Mouse (Mus musculus): ENCODE measurements around the gene Slc15a4.

The Slc15a4 gene

DNA sequence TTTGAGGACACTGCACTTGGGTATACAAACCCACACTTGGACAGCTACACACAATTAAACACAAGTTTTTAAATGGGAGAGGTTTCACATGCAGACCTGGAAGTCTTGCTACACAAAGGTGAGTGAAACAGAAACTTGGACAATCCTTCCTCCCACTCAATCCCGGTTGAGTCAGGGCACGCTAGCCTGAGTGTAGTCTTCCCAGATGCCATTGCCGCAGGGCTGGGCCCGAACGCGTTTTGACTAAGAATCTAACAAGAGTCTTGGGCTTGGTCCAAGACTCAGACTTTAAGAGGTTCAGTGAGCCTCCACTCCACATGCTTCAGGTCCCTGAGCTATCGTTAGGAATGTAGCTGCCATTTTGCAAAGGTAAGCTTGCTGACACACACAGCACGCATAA, 12.3 kb downstream of the Slc15a4 start:
- DNase-seq (ENCODE audit: low spot score): no peak

DNA sequence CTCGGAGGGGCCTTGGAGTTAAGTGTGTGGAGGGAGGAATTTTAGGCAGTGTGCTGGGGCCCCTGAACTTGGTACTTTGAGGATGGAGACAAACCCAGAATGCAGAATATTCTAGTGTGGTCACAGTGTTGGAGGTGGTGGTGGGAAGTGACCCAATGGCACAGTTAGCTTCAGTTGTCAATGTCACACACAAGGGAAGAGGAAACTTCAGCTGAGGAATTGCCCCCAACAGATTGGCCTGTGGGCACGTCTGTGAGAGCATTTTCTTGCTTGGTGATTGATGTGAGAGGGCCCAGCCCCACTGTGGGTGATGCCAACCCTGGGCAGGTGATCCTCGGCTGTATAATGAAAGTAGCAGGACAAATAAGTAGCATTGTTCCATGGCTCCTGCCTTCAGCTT, 13.9 kb downstream of the Slc15a4 start:
- DNase-seq (ENCODE audit: low spot score): no peak

DNA sequence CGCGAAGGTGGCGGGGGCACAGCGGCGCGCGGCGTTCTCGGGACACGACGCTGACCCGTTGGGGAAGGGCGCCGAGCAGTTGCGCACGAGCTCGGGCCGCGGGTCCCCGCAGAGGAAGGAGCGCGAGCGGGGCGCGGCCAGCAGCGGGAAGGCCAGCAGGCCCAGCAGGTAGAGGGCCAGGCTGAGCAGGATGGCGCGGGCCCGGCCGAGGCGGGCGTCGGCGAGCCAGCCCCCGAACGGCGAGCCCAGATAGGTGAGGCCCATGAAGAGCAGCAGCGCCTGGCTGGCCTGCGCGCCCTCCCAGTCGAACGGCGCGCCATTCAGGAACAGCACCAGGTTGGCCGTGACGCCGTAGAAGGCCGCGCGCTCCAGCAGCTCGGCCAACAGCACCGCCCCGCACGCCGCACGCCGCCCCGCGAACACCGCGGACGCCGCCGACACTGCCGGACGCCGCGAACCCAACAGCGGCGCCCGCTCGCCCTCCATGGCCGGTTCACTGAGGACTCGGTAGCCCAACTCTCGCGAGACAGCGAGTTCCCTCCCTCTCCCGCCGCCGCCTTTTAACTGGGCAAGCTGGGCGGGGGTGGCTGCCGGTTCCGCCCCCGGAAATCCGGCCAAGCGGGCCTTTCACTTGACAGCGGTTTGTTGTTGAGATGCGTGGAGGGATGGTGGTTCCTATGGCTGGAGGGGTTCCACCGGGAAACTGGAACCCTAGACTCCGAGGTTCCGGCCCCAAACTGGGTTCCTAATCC, 15.6 kb downstream of the Slc15a4 start:
- peak; percentile 97 for DNase-seq (ENCODE audit: low spot score)

DNA sequence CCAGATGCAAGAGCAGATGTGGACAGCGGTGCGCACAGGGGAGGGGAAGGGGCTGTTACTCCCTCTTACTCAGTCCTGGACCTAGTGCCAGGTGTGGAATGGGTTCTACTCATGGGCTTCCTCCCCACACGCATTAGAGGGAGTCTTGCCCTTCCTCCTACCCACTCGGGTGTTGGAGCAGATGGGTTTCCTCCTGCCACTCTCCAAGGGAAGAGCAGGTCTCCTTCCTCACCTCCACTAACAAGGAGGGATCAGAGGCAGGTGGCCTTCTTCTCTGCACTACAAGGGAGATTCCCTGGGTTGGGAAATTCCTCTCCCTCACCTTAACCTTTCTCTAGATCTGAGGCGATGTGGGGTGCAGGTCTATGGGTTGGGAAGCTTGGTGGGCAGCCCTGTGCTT, 16.5 kb downstream of the Slc15a4 start:
- peak; percentile 14 for DNase-seq (ENCODE audit: low spot score)

DNA sequence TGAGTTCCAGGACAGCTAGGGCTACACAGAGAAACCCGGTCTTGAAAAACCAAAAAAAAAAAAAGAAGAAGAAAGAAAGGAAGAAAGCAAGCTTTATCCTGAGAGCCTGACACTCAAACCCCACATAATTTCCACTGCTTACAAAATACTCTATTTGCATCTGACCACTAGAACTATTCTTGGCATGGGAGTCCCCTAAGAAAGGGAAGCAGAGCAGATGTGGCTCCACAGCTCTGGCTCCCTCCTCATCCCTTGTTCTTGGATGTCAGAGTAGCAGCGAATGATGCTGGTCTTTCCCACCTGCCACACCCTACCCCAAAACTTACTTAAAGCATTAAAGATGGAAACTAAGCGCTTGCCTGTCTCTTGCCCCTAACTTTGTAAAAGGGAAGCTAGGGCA, 17.2 kb downstream of the Slc15a4 start:
- DNase-seq (ENCODE audit: low spot score): no peak

DNA sequence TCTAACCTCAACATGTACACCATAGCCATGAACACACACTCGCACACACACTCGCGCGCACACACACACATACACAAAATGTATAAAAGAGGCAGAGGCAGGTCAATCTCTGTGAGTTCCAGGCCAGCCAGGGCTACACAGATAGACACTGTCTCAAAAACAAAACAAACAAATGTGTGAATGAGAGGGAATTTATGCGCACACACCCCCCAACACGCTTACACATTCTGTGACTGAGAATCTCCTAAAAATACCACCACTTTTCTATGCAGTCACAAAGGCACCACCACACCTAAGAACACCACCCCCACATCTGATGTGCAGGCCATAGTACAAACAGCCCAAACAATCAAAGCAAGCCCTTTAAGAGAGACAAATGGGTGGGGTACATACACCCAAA, 20.3 kb downstream of the Slc15a4 start:
- DNase-seq (ENCODE audit: low spot score): no peak

DNA sequence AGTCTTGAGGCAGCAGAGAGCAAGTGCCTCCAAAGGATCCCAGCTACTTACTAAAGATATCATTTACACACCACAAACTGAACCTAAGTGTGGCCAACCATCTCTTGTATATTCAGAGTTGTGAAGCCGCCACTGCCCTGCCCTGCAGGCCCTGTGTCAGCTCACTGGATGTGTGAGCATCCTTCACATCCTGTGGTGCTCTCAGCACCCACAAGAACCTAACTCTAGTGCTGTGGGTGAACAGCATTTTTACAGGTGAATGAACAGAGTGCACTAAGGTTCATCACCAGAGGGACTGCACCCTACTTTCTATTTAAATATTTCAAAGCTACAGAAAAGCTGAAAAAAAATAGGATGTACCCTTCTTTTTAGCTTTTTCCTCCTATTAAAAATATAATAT, 20.8 kb downstream of the Slc15a4 start:
- DNase-seq (ENCODE audit: low spot score): no peak

DNA sequence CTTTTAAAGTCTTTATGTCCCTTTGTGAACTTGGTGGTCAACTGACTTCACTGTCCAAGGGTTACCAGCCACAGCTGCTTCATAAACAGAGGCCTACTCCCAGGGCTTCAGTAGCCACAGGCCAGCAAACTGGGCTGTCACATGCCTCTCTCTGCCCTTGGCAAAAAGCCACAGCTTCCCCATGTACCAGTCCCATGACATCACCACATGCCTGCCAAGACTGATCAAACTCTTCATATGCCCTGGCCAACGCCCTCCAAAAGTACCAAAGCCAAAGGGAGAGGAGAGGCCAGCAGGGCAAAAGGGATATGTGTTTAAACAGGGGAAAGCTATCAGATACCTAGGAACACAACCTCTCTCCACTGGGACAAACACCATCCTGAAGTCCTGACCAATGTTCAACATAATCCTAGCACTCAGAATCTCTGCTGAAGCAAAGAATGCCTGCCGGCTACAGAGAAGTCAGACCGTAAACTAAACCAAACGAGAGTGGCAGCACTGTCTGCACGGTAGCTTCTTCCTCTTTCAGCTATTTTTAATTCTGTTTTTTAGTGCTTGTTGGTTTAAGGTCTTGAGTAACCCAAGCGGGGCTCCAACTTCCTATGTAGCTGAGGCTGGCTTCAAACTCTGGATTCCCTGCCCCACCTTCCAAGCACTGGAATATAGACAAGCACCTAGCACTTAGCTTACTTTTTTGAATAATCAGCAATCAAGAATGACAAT, 21.7 kb downstream of the Slc15a4 start:
- DNase-seq (ENCODE audit: low spot score): peak; percentile 82

DNA sequence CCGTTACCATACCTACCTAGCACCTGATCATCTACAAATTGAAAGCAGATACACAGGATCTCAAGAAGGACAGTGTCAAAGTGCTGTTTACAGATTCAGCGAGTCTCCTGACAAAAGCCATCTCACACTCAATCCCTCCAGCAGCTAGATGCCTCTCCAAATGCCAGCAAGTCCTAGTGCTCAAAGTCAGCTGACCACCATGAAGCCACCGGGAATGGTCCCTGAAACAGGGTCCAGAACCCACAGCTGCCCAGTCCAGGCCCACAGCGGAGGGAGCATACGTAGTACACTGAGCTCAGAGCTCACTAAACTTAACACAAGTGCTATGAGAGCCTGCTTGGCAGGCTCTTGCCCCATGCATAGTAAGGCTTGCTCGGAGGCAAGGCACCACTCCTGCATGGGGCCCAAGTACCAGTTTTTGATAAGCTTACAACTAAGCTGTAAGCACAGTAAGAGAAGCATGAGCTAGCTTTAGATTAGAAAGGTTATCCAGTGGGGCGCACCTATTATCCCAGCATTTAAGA, 23.4 kb downstream of the Slc15a4 start:
- no peak for DNase-seq (ENCODE audit: low spot score)

DNA sequence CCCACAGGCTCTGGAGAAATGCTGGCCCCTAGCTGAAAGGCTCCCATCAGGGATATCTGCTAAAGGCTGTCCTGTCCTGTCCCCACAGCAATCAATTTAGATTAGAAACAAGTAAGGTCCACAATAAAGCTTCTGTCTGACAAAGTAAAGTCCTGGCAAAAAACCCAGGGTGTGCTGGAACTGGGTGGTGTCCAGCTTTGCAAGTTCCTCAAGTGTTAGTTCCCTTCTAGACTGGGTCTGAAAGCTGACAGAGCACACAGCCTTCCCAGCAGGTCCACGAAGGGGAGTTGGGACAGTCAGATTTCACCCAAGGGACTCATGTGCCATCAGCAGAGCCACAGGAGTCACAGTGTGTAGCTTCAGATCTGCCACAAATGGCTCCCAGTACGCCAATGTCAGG, 25.2 kb downstream of the Slc15a4 start:
- no peak for DNase-seq (ENCODE audit: low spot score)

DNA sequence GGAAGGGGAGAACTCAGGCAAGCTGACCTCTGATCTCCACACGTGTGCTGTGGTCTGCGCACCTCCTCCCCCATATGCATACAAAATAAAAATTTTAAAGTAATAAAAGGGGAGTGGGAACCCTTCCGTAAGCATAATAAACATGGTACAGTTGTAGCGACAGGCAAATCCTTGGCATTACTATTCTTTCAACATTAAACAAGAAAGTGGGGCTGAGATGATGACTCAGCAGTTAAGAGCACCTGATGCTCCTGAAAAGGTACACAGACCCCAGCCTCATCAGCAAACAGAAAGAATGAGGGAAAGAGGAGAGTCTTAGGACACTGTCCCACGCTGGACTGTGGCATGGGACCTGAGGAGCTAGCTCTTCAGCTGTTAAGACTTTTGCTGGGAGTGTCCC, 29.7 kb downstream of the Slc15a4 start:
- no peak for DNase-seq (ENCODE audit: low spot score)

DNA sequence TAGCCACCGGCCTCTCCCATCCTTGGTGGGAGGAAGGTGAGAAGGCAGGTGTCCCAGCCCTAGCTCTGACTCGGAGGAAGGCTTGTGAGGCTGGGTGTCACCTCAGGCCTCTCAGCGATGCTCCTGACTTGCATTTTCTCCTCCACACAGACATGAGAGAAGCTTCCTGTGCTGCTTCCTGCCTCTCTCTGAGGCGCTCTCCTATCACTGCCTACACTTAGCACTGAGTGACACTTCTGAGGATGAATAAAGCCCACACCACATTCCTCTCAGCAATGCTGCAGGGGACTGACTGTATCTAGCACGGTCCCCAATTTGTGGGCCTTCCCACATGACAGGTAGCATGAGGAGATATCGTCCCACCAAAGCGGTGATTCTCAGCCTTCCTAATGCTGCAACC, 35.8 kb downstream of the Slc15a4 start:
- DNase-seq (ENCODE audit: low spot score): no peak

DNA sequence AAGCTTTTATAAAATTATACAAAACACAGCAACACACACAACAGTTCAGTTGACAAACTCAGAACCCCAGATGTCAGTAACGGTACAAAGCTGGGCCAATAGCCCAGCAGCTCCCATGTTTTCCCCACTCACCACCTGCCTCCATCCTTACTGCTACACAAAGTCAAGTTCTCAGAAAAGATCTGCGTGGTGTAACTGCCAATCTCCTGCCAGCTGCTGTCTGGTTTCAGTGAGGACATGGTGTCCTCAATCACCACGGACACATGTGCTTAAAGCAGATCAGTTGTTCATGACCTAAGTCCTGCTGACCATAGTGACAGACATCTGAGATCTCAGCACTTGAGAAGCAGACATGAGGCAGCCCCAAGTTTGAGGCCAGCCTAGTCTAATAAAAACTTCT, 37.0 kb downstream of the Slc15a4 start:
- DNase-seq (ENCODE audit: low spot score): no peak

DNA sequence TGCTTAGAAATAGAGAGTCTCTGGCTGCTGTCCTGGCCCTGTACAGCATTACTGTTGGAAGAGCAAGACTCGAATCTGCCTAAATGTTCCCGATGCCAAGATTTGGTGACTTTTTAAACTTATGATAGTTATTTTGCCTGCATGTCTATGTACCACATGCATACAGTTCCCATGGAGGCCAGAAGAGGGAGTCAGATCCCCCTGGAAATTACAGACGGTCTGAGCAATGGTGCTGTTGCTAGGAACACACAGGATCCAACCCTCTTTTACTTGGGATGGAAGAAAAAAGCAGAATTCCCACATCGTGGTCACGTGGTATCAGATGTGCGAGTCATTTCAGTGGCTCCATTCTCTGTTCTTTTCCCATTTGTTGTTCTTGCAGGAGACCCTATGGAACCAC, 39.8 kb downstream of the Slc15a4 start:
- DNase-seq (ENCODE audit: low spot score): no peak

DNA sequence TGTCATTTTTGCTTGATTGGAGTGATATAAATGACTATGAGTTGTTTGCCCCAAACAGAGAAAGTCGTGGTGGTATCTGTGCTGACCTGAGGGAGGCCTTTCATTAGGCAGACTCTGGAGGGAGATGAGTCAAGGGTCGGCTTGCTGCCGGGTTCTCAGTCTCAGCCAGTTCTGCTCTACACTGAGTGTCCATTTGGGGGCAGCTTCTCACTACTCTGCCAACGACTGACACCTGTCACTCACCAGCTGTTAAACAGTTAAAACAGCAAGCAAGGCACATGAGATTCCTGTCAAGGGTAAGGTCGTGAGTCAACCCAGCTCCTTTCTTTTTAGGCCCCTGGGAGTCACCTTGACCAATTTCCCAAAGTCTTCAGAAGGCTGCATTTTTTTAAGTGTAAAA, 40.3 kb downstream of the Slc15a4 start:
- DNase-seq (ENCODE audit: low spot score): no peak

DNA sequence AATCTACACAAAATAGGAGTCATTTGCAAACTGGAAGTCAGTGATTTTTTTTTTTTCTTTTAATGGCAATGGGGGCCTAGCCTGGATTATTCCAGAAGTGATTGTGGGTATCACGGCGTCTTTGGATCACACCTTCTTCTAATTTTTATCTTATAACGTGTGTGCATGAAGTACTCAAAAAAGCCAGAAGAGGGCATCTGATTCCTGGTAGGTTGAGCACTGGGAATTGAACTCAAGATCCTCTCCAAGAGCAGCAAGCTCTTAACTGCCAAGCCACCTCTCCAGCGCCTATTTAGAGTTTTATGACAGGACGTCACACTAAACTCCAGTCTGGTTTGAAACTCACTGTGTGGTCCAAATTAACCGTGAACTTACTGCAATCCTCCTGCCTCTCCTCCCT, 44.8 kb downstream of the Slc15a4 start:
- DNase-seq (ENCODE audit: low spot score): no peak

DNA sequence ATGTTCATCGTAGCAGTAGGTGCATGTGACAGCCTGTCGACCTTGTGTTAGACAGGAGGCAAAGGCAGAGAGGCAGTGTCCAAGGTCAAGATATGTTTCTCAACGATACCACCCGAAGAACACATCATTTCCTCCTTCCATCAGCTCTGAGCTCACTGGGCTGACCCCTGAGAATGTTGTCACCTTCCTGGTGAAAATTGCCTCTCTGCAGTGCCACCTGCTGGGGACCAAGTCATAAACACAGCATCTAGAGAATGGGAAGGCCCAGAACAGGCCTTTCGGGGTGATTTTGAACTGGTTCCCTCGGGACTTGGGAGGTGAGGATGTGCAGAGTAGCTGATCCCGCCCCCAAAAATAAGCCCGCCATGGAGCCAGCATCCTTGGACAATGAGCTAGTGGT, 49.0 kb downstream of the Slc15a4 start:
- no peak for DNase-seq (ENCODE audit: low spot score)

DNA sequence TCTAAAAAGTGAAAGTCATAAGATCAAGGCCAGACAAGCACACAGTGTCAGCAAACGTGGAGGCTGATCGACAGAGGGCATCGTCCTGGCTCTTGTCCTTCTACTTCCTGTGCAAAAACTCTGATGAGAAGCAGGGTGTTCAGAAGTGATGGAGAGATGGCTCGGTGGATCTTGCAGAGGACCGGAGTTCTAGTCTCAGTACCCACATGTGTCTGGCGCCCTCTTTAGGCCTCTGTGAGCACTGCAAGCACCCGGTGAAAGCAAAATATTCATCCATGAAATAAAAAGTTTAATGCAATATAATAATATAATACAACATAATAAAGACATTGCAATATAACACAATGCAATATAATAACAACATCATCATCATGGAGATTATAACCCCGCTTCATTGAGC, 55.3 kb downstream of the Slc15a4 start:
- DNase-seq (ENCODE audit: low spot score): no peak

DNA sequence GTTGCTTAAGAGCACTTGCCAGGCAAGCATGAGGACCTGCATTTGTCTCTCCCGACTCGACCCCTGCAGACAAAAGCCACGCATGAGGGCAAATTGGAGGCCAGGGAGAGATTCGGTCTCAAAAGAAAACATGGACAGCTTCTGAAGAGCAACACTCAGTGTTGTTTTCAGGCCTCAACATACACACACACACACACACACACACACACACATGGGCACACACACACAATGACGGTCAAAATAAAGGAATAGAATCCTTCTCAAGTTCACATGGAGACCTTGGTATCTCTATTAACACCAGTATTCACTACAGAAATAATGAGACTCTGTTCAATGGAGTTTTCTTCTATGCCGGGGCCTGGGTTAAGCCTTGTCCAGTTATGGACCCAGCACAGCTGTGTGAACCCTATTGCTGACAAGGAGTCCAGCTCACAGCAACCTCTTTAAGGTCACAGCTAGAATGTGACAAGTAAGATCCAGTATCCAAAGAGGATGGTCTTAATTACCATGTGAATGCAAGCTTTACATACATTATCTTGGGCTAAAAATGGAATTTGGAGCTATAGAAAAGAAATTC, 65.4 kb downstream of the Slc15a4 start:
- DNase-seq (ENCODE audit: low spot score): no peak

DNA sequence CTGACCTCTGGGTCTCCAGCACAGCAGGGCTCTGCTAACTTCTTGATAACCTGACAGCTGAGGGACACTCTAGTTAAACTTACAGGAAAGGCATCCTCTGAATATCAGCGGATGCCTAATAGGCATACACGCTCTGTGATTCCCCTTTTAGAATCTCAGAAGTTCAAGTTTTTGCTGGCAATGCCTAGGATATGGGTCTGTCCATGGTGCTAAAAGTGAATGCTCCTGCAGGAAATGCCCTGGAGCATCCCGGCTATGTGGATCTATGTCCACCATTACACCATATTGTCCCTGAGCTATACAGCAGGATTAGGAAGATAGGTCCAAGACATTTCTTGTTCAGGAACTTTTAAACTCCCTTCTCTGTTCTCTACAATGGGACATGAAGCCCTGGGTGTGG, 71.6 kb downstream of the Slc15a4 start:
- no peak for DNase-seq (ENCODE audit: low spot score)

DNA sequence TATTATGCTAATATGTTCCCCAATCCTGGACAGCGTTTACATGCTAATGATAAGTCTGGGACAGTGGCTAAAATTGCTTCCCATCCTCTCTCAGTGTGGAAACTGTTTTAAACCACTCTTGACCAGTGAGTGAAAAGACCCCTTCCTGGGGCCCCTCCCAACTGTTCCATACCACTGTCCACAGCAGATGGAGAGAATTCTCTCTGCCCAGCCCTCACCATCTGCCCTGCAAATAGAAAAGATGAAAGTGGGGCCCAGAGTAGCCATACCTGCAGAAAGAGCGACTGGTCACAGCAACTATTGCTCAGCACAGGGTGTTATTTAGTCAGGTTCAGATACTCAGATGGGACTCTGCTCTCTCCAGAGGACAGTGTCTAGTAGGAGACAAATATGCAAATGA, 84.6 kb downstream of the Slc15a4 start:
- no peak for DNase-seq (ENCODE audit: low spot score)

DNA sequence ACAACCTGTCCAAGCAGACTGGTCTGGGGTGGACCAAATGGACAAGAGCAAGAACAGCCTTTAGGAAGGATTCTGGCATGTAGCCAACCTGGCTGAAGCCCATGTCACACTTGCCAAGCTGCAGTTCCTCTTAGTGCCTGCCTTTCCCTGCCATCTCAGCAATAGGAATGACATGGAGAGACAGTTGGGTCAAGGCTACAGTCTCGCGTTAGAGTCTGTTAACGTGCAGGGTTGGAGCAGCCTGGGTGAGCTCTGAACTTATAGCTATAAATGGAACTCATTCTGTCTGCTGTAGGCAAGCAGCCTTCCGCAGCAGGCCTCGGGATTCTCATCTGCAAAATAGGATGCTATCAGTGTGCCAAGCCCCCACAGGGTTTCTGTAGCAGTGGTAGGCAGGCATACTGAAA, 86.1 kb downstream of the Slc15a4 start:
- no peak for DNase-seq (ENCODE audit: low spot score)
